Mouse (Mus musculus) kidney, adult 2 months (tissue): ENCODE data around the gene Rptor.

Source experiments
- CTCF ChIP-seq: fragments of 200-500 bp; conservative IDR thresholded peaks from 2 replicates; pipeline ENCODE4 v1.5.1; 2011; ENCODE audit warnings: low read depth, mild to moderate bottlenecking, control low read depth, low read length, moderate library complexity, mixed read lengths; ENCODE audit not compliant: insufficient read depth, insufficient read length
- POLR2A ChIP-seq: fragments of 200-500 bp; IDR thresholded peaks from one replicate; pipeline ENCODE4 v1.6.1; 2011; ENCODE audit warnings: low read depth, low read length, control low read depth

DNA sequence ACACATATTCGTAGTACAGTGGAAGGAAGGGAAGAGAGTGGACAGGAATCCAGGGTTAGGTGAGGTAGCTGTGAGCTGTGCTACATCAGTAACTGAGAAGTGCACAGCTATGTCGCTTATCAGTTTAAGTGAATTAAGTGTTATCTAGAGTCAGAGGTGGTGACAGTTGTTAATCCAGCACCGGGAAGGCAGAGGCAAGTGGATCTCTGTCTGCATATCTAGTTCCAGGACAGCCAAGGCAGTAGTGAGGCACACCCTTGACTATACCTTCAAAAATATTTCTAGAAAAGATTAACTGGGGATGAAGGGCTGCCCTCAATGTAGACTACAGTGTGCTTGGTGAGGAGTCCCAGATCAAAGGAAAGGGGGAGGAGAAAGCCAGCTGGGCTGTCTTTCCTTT, 226.4 kb downstream of the Rptor start:
- TF ChIP-seq CTCF: no peak
- TF ChIP-seq POLR2A: no peak
